In genomic region chr5:110285156-110285555, GRCm38 (mm10) we compare ENCODE assay signal across 8 mouse cellular contexts. TPM values are rescaled to one million over a fixed set of nuclear protein-coding genes. Genes with fewer than 3 reads are reported as not detected.
DNase-seq lines count a peak whose midpoint lies in the region; ATAC-seq lines count a peak whose summit lies in the region.

No protein-coding gene starts in this region.

- peak; percentile 21 for DNase-seq in thymus, postnatal 4 days
- no peak for DNase-seq in thymus, adult 18-20 months
- DNase-seq in kidney, adult 11 months: peak; percentile 34
- DNase-seq in layer of hippocampus, postnatal 10 days (ENCODE audit: low spot score in 2 of 2): no peak
- no peak for DNase-seq in urinary bladder, postnatal 14 days (ENCODE audit: low spot score)

- peaks cover 40% of the 10 kb centered on the region for H3K4me1 ChIP-seq in erythroblast, embryonic 14.5 days (ENCODE audit: control insufficient read depth)

- ATAC-seq in megakaryocyte, adult 5-6 weeks (ENCODE audit: poor library complexity, severe bottlenecking): peak; percentile 10; the same call in 1 of the 2 replicates
- ATAC-seq in inflammation-experienced regulatory T-cells, adult 6 months: no peak

- H3K4me3 ChIP-seq in erythroblast, embryonic 14.5 days (replicated peaks): peak overlapping the region; percentile 90

- H3K27me3 ChIP-seq in erythroblast, embryonic 14.5 days (ENCODE audit: control insufficient read depth): no peaks in the 10 kb centered on the region

- peaks cover 43% of the 10 kb centered on the region for H3K36me3 ChIP-seq in erythroblast, embryonic 14.5 days (ENCODE audit: control insufficient read depth)

- no peaks in the 10 kb centered on the region for H3K9me3 ChIP-seq in erythroblast, embryonic 14.5 days (ENCODE audit: control insufficient read depth, low read length)

RNA-seq across cellular contexts. Expression of gene Pxmp2, which starts 0.8 kb away (rescaled TPM):
- 2.8 and 4.4 TPM in 2 replicates for polyA plus RNA-seq in erythroblast, embryonic 14.5 days (2012)
- 3.0 and 5.2 TPM in 2 replicates for total RNA-seq in megakaryocyte, adult 5-6 weeks (2015)
- 5.0 and 8.6 TPM in 2 replicates for total RNA-seq in megakaryocyte, adult 5-6 weeks (2017)
- polyA plus RNA-seq in inflammation-experienced regulatory T-cells, adult 6 months (2017; shearing (Covaris generic)): 1 to 10 TPM; 2.7 to 4.2 (median 3.1) TPM
- total RNA-seq in layer of hippocampus, postnatal 10 days (2021): 1 to 10 TPM; 8.5 to 9.5 TPM

RNA-seq across cellular contexts. Expression of gene Pole, which starts 0.9 kb away (rescaled TPM):
- 1.5 and 1.7 TPM in 2 replicates for polyA plus RNA-seq in erythroblast, embryonic 14.5 days (2012)
- 32.1 and 44.4 TPM in 2 replicates for total RNA-seq in megakaryocyte, adult 5-6 weeks (2015)
- total RNA-seq in megakaryocyte, adult 5-6 weeks (2017): 21.7 and 23.2 TPM in 2 replicates
- 10 to 100 TPM in 1 of 3 experiments, 1 to 10 TPM in 2; 4.2 to 16.9 (median 6.5) TPM for polyA plus RNA-seq in inflammation-experienced regulatory T-cells, adult 6 months (2017; shearing (Covaris generic))
- total RNA-seq in layer of hippocampus, postnatal 10 days (2021): 1 to 10 TPM; 4.8 to 7.6 TPM

RNA-seq across cellular contexts. Expression of gene Pgam5, which starts 15.4 kb away (rescaled TPM):
- polyA plus RNA-seq in erythroblast, embryonic 14.5 days (2012): 0.82 and 1.2 TPM in 2 replicates
- total RNA-seq in megakaryocyte, adult 5-6 weeks (2015): 28.3 and 29.8 TPM in 2 replicates
- 19.4 and 23.4 TPM in 2 replicates for total RNA-seq in megakaryocyte, adult 5-6 weeks (2017)
- polyA plus RNA-seq in inflammation-experienced regulatory T-cells, adult 6 months (2017; shearing (Covaris generic)): 10 to 100 TPM; 20.3 to 32.8 (median 29.9) TPM
- total RNA-seq in layer of hippocampus, postnatal 10 days (2021): 10 to 100 TPM; 66.2 to 73.7 TPM

RNA-seq across cellular contexts. Expression of gene Ankle2, which starts 54.4 kb away (rescaled TPM):
- polyA plus RNA-seq in erythroblast, embryonic 14.5 days (2012): 0.27 TPM in 2 replicates
- total RNA-seq in megakaryocyte, adult 5-6 weeks (2015): 59.7 and 62.4 TPM in 2 replicates
- total RNA-seq in megakaryocyte, adult 5-6 weeks (2017): 86.8 and 106 TPM in 2 replicates
- polyA plus RNA-seq in inflammation-experienced regulatory T-cells, adult 6 months (2017; shearing (Covaris generic)): 10 to 100 TPM; 15.5 to 19.4 (median 16.0) TPM
- 10 to 100 TPM; 32.0 to 40.6 TPM for total RNA-seq in layer of hippocampus, postnatal 10 days (2021)

RNA-seq across cellular contexts. Expression of gene P2rx2, which starts 57.9 kb away (rescaled TPM):
- not detected in 2 replicates for polyA plus RNA-seq in erythroblast, embryonic 14.5 days (2012)
- total RNA-seq in megakaryocyte, adult 5-6 weeks (2015): not detected in 2 replicates
- total RNA-seq in megakaryocyte, adult 5-6 weeks (2017): 0.11 TPM in 1 of 2 replicates, not detected in the other
- polyA plus RNA-seq in inflammation-experienced regulatory T-cells, adult 6 months (2017; shearing (Covaris generic)): not detected
- 1 to 10 TPM; 2.4 to 2.9 TPM for total RNA-seq in layer of hippocampus, postnatal 10 days (2021)

Comparison
In these comparisons a context has a peak if more than half of its experiments do, and no peak if none do; other contexts are left out.
1. DNase-seq: peak in thymus, postnatal 4 days (single experiment) and kidney, adult 11 months (single experiment); none in thymus, adult 18-20 months (0 of 2), layer of hippocampus, postnatal 10 days (0 of 2) and urinary bladder, postnatal 14 days (single experiment).